Mouse (Mus musculus) hematopoietic stem cell, adult 5-6 weeks (primary cell): ENCODE results near the gene Plg. TPM values are rescaled to one million over a fixed set of nuclear protein-coding genes. Genes with fewer than 3 reads are reported as not detected.

Source experiments
- ATAC-seq, 2 experiments: fragments of 125-278 bp in 1 of 2; replicated peaks in 1 of 2; 2 replicates each; pipeline ENCODE4 v1.8.0; 2016 to 2017; ENCODE audit warnings: inconsistent platforms in 2 of 2, mild to moderate bottlenecking in 2 of 2, moderate number of reproducible peaks in 2 of 2, low read depth in 1 of 2, moderate TSS enrichment in 1 of 2; ENCODE audit not compliant: low FRiP score in 2 of 2, poor library complexity in 2 of 2, severe bottlenecking in 2 of 2, insufficient read depth in 1 of 2, low TSS enrichment in 1 of 2
- total RNA-seq: library from RNA; stranded (forward); fragments of 172-1452, 232-1000 nt; gene quantifications from 2 replicates; pipeline ENCODE4 v1.2.3, GENCODE M21; 2017

Gene Plg
- total RNA-seq, 1 experiment from 2014 or later = not detected

DNA sequence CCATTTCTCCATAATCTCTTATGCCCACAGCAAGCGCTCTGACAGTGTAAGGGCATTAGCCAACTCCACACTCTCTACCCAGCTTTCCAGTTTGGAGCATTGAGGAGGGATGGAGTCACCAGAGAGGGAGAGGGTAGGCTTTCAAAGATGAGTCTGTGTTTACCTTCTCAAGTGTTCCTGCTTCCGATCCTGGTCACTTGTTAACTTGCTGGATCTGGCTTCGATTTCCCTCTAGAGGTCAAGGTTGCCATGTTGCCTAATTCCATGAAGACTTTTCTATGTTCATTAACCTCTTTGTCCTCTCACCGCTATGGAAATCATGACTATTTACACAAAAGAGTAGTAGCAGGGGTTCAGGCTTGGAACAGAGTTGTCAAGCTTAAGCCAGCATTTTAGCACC is 1.9 kb downstream of the Plg start:
- ATAC-seq = no peak

DNA sequence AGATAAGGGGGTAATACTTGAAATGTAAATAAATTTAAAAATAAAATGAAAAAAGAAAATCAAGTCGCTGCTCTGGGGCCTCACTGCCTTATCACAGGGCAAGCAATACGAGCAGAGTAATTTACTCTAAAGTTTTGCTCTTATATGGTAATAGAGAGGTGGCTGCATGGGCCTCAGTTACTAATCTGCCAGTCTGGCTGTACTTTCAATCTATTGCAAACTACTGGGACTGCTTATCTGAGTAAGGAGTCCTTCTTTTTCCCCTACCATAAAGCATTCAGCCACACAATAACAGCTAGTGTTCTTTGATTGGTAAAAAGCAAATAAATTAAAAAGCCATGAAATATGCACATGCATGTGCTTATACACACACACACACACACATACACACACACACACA is 3.2 kb downstream of the Plg start:
- ATAC-seq = no peak

DNA sequence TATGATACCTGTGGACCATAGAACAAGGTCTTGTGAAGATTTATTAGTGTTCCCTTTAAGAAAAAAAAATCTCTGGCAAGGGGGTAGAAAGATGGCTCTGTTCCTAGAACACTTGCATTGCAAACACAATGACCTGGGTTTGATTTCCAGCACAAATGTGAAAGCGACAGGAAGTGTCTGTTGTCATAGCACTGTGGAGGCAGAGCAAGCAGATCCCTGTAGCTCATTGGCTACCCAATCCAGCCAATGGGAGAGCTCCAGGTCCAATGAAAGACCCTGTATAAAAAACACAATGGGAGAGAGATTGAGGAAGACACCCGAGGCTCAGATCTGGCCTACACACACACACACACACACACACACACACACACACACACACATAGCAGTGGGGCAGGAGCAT is 4.1 kb downstream of the Plg start:
- ATAC-seq = no peak

DNA sequence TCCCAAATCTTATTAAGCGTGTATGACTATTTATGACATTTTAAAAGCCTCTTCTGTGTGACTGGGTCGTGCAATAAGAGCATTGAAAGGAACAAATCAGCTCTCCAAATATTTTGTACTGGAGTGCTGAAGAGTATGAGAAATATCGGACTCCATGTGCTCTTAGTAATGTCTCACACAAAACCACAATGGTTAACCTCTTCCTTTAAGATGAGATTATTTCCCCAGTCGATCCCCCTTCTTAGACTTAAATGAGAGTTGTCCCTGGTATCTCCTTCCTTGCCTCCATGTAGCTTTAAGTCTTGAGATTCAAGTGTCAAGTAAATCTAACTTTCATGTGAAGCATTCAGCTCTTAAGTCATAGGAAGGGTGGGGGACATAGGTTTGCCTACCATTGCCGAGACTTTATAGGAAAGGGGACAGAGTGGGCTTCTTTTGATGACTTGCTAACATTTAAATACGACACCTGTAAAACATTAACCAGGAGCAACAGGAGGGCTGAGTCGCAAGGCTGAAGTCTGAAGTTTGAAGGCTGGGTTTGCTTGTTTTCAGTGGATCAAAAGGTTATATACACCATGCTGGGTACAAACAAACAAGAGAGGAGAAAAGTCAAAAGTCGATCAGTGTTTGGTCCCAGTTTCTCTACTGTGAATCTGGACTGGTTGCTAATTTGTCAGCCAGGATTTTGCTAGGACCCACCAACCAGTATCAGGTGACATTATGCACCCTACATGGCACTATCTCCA is 6.8 kb downstream of the Plg start:
- ATAC-seq = no peak

DNA sequence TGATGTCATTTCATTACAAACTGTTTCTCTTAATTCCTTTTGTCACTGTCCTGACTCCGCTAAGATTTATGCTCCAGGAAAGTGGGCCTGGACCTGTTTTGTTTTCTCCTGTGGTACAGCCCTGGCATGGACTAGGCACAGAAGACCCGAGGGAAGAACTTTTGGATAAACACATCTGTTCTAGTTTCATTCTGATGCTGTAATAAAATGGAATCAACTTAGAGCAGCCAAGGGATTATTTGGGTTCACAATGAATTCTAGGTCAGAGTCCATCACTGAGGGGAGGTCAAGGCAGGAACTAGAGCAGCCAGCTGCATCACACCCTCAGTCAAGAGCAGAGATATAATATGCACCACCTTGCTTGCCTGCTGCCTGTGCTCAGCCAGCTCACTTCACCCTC is 9.4 kb downstream of the Plg start:
- ATAC-seq = no peak

DNA sequence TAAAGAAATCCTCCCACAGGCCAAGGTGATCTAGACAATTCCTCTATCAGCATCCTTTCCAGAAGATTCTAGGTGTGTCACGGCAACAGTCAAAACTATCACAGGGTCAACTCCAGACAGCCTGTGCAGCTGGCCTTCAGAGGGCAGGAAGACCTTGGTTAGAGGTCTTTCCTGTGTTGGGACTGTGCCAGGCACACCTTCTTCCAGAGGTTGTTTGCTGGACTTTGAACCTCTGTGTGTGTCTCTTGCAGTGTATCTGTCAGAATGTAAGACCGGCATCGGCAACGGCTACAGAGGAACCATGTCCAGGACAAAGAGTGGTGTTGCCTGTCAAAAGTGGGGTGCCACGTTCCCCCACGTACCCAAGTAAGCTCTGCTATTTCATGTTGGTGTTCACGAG is 9.8 kb downstream of the Plg start:
- ATAC-seq = no peak

DNA sequence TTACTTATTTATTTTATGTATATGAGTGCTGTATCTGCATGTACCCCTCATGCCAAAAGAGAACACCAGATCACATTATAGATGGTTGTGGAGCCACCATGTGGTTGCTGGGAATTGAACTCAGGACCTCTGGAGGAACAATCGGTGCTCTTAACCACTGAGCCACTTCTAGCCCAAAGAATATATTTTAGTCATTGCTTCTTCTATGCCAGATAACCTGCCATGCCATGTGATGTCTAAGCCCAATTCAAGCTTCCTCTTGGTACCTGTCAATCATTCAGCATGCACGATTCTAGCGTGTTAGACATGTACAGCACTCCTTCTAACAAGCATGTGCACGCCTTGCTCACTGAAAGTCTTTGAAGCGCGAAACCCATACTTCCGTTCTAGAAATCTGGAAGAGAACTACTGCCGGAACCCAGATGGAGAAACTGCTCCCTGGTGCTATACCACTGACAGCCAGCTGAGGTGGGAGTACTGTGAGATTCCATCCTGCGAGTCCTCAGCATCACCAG is 17.8 kb downstream of the Plg start:
- ATAC-seq = no peak

DNA sequence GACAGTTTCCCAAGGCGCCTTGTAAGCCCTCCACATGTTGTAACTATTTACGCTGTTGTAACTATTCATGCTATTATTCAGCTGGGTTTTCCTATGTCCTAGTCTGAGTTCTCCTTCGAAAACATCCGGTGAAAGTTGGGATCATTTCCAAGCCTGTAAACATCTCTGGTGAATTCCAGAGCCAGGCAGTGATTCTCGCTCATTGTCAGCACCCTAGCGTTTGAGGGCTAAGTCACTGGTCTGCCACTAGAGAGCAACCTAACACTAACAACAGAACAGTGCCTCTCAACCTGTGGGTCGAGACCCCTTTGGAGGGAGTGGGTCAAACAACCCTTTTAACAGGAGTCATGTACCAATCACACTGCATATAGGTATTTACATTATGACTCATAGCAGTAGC is 25.0 kb downstream of the Plg start:
- ATAC-seq = no peak

DNA sequence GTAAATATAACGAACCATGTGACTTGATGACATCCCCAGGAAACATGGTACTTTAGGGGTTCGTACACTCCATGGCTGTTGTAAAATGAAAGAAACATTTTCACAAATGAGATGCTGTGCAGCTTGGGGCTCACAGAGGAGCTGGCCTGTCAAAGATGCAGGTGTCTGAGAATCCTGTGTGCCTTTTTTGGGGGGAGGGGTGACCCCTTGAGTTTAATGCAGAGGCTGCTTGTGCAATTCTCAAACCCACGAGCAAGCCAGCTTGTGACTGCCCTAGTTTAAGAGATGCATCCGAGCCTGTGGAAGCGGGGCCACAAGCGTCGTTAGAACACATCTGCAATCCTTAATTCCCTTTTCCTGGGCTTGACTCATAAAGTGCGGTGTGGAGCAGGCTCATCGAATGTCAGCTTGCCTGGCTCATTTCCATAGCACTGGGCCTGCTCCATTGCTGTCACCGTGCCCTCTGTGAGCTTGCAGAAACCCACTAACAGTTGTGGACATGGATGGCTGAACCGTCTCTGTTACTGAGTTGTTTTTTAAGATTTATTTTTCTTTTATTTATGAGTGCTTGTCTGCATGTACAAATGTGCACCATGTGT is 31.0 kb downstream of the Plg start:
- no peak for ATAC-seq

DNA sequence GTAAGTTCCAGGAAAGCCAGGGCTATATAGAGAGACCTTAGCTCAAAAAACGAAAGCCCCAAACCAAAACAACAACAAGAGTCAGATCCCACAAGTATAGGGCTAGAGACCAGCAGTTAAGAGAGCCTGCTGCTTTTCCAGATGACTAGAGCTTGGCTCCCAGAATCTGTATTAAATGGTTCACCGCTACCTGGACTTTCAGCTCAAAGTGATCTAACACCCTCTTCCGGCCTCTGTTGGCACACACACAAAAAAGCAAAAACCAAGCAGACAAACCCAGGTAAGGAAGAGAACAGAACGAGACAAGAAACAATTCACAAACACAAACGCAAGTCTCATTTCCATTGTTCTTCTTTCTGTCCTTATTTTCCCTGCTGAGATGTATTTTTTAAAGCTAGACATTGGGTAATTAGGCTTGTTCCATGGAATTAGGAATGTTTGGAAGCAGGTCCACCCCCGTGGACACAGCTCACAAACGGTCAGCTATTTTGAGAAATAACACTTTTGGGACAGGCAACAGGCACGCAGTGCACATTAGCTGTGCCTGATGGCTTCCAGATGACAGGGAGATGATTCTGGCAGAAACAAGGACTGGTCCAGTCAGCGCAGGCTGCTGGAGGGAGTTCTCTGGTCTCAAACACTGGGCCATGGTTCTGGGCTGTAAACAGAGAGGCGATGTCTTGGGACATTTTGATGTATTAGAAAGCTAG is 33.9 kb downstream of the Plg start:
- no peak for ATAC-seq

DNA sequence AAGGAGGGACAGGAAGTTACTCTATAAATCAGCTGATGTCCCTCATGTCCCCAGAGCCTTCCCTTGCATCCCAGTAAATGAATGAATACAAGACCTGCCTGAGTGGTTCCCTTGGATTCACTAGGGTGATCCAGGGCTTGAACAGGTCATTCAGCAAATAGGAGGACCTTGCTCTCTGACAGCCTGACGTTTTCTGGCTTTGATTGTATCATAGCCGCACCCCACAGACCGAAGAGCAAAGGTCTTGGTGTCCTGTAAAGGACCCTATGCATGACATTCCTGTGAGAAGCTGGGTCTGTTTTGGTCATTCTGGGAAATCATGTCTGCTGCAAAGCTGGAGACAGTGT is 34.5 kb downstream of the Plg start:
- no peak for ATAC-seq

DNA sequence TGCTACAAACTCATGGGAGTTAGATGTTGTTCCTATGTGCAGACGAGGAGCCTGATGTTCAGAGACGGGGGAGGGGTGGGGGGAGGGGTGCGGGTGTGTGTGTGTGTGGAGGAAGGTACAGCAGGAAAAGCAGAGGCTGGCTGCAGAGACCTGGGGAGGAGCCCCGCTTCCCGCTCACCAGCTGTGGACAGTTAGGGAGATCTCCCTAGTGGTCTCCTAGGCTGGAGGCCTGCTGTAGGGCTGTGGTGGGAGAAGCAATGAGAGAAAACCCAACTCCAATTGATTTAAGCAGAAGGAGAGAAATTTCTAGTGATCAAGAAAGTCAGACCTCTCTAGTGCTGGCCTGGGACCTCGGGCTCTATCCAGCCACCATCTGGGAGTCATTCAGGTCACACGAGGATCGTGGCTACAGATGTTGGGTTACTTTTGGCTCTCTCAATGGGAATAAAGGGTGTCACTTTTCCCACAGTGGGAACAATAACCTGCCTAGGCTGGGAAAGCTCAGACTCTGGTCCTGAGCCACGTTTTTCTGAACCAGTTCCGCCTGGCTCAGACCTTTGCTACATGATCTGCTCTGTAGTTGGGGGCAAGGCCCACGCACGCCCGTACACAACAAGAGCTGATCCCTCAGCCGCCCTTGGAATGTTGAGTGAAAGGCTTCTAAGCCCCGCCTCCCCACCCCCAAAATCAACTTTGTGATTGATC is 36.8 kb downstream of the Plg start:
- ATAC-seq = no peak

DNA sequence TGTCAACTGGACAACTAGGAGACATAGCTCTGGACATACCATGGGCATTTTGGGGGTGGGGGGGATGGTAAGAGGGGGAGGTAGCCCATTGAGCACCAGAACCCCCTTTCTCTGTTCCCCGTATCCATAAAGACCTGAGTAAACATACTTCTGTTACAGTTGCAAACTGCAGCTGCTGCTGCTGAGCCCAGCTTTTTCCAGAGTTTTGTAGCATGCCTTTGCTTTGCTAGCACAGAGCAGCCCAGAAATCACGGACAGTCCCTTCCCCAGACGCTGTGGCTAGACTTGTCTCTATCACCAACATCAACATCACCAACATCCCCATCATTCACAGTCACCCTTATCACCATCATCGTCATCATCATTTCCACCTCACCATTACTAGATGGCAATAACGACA is 37.3 kb downstream of the Plg start:
- ATAC-seq = no peak

DNA sequence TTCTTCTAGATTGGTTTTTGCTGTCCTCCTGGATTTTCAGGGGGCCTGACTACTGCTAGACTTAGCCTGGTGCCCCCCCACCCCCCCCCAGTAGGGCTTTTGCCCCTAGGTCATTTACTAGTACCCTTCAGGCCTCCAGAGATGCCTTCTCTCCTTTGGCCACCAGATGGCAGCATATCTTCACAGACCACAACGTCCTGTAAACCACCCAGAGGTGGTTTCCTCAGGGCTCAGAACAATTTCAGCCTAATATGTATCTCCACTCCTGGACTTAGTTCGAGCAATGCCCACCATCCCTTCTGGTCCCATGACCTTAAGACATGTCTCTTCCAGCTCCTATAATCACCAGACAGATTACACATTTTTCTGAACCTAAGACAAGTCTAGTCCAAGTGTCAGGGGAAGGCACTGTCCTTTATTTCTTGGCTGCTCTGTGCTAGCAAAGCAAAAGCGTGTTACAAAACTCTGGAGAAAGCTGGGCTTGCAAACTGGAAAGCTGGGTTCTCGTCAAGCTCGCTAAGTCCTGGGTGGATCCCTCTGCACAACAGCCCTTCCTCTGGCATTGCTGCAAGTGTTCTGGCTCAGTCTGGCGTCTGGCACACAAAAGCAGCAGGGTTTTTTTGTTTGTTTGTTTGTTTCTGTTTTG is 38.0 kb downstream of the Plg start:
- peak; percentile 67 to 78 for ATAC-seq

DNA sequence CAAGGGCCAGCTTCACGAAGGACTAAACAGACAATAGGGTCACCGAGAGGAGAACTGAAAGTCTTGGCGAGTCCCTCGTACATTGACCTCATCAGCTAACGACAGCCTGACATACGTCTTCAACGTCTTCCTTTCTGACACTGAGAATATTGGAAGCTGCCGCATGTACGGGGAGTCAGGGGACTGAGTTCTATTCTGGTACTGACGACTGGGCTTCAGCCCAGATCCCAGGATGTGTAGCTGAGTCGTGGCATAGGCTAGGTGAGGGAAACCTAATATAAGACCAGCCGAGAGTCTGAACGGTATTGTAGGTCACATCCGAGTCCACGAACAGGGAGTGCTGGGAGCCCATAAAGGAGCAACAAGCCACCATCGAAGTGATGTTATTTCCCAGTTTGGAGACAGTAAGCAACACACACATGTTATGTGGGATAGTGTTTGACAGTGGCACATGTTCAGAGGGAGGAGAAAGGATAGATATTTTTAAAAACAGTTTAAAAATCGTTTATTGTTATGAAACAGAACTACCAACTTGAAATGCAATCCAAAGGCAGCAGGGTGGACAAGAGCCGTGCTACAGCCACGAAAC is 41.2 kb downstream of the Plg start:
- no peak for ATAC-seq

DNA sequence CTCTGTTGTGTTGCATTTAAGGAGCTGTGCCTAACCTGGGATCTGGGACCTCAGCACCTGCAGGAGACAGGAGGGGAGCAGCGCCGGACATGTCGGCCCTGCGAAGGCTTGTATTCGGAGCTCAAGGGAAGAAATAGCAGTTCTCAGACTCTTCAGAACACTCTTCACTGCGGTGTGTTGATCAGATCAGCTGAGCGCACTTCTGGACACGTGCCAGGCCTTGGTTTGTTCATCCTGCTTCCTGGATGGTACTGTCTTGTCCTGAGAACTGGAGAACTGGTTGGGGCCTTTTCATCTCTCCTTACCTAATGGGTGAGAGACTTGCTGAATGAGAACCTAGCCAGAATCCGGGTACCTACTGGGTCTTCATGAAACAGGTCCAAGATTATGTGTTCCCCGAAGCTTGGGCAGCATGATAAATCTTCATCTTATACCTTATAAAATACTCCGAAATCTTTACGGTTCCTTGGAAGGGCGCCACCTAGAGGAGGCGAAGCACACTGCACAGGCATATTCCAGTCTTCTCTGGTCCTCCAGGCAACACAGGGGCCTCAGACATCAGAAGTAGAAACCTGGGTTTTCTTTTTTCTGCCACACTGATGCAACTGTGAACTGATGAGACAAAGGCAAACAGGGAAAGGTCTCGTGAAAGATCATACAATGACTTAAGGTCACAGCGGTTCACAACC is 42.6 kb downstream of the Plg start:
- ATAC-seq = no peak

DNA sequence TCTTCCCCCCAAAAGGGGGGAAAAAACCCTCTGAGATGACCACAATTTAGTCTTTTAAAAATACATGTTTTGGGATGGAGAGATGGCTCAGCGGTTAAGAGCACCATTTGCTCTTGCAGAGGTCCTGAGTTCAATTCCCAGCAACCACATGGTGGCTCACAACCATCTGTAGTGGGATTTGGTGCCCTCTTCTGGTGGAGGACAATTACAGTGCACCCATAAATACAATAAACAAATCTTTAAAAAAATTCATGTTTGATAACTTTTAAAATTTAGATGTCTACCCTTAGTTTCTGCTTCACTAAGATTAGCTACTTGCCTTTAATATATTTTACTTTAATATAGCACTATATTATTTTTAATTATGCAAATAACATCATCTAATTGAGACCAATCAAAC is 43.7 kb downstream of the Plg start:
- no peak for ATAC-seq
